Mouse (Mus musculus): ENCODE results near the gene Wdr43.

Wdr43 gene

GRCm38 (mm10) chr17:71662751-71663250 lies 47.1 kb downstream of the Wdr43 start:
- no peak for DNase-seq (ENCODE audit: low read depth in 1 of 2, low spot score in 2 of 2)

GRCm38 (mm10) chr17:71663491-71663890 lies 47.8 kb downstream of the Wdr43 start:
- no peak for DNase-seq (ENCODE audit: low read depth in 1 of 2, low spot score in 2 of 2)

GRCm38 (mm10) chr17:71664172-71664571 lies 48.5 kb downstream of the Wdr43 start:
- DNase-seq (ENCODE audit: low read depth in 1 of 2, low spot score in 2 of 2) = no peak

- DNase-seq (ENCODE audit: low read depth in 1 of 2, low spot score in 2 of 2) = no peak
These were observed 49.5 kb downstream of the Wdr43 start for GRCm38 (mm10) chr17:71665201-71665600.

- DNase-seq (ENCODE audit: low read depth in 1 of 2, low spot score in 2 of 2) = no peak
These were observed 53.8 kb downstream of the Wdr43 start for GRCm38 (mm10) chr17:71669511-71669910.

GRCm38 (mm10) chr17:71671840-71672546 lies 56.3 kb downstream of the Wdr43 start:
- no peak for DNase-seq (ENCODE audit: low read depth in 1 of 2, low spot score in 2 of 2)

- DNase-seq (ENCODE audit: low read depth in 1 of 2, low spot score in 2 of 2) = no peak
These were observed 57.4 kb downstream of the Wdr43 start, which contains the start of gene Togaram2 for GRCm38 (mm10) chr17:71673092-71673491. Gene Togaram2, plus strand, starts transcription at chr17:71673261.

GRCm38 (mm10) chr17:71673936-71674335 lies 58.2 kb downstream of the Wdr43 start:
- DNase-seq (ENCODE audit: low read depth in 1 of 2, low spot score in 2 of 2) = no peak

- DNase-seq (ENCODE audit: low read depth in 1 of 2, low spot score in 2 of 2) = no peak
These were observed 59.2 kb downstream of the Wdr43 start for GRCm38 (mm10) chr17:71674886-71675285.

GRCm38 (mm10) chr17:71681666-71682065 lies 66.0 kb downstream of the Wdr43 start:
- no peak for DNase-seq (ENCODE audit: low read depth in 1 of 2, low spot score in 2 of 2)

- DNase-seq (ENCODE audit: low read depth in 1 of 2, low spot score in 2 of 2) = no peak
These were observed 66.7 kb downstream of the Wdr43 start for GRCm38 (mm10) chr17:71682379-71682778.

GRCm38 (mm10) chr17:71683281-71683680 lies 67.6 kb downstream of the Wdr43 start:
- no peak for DNase-seq (ENCODE audit: low read depth in 1 of 2, low spot score in 2 of 2)

GRCm38 (mm10) chr17:71684103-71684608 lies 68.5 kb downstream of the Wdr43 start:
- no peak for DNase-seq (ENCODE audit: low read depth in 1 of 2, low spot score in 2 of 2)

- no peak for DNase-seq (ENCODE audit: low read depth in 1 of 2, low spot score in 2 of 2)
These were observed 71.7 kb downstream of the Wdr43 start for GRCm38 (mm10) chr17:71687436-71687835.

GRCm38 (mm10) chr17:71689903-71690302 lies 74.2 kb downstream of the Wdr43 start:
- DNase-seq (ENCODE audit: low read depth in 1 of 2, low spot score in 2 of 2) = no peak

- DNase-seq (ENCODE audit: low read depth in 1 of 2, low spot score in 2 of 2) = no peak
These were observed 75.7 kb downstream of the Wdr43 start for GRCm38 (mm10) chr17:71691361-71691875.

GRCm38 (mm10) chr17:71693313-71693712 lies 77.6 kb downstream of the Wdr43 start:
- DNase-seq (ENCODE audit: low read depth in 1 of 2, low spot score in 2 of 2) = no peak

- no peak for DNase-seq (ENCODE audit: low read depth in 1 of 2, low spot score in 2 of 2)
These were observed 78.1 kb downstream of the Wdr43 start for GRCm38 (mm10) chr17:71693780-71694179.

GRCm38 (mm10) chr17:71695151-71695550 lies 79.5 kb downstream of the Wdr43 start:
- DNase-seq (ENCODE audit: low read depth in 1 of 2, low spot score in 2 of 2) = no peak

- DNase-seq (ENCODE audit: low read depth in 1 of 2, low spot score in 2 of 2) = no peak
These were observed 80.1 kb downstream of the Wdr43 start for GRCm38 (mm10) chr17:71695716-71696315.

GRCm38 (mm10) chr17:71696396-71696795 lies 80.7 kb downstream of the Wdr43 start:
- DNase-seq (ENCODE audit: low read depth in 1 of 2, low spot score in 2 of 2) = no peak
